Comparison of ENCODE assay signal across 8 mouse cellular contexts in the genomic region with DNA sequence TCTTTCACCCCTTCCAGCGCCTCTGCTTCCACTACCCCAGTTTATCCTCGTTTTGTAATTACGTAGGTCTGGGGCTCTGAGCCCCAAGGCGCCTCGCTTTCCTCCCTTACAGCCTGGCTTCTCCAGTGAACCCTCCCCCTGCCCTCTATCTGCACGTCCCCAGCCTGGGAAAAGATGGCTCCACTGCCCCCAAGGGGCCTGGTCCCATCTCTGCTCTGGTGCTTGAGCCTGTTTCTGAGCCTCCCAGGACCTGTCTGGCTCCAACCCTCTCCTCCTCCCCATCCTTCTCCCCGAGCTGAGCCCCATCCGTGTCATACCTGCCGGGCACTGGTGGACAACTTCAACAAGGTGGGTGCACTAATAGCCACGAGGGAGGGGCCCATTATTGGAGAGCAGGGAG. TPM values are rescaled to one million over a fixed set of nuclear protein-coding genes. Genes with fewer than 3 reads are reported as not detected.
DNase-seq lines count a peak whose midpoint lies in the region; ATAC-seq lines count a peak whose summit lies in the region.

No protein-coding gene starts in this region.

- H3K9me3 ChIP-seq in forebrain, embryonic 11.5 days (ENCODE audit: control insufficient read depth, low read length): no peaks in the 10 kb centered on the region
- no peaks in the 10 kb centered on the region for H3K9me3 ChIP-seq in intestine, embryonic 16.5 days (ENCODE audit: control insufficient read depth, low read length)
- no peaks in the 10 kb centered on the region for H3K9me3 ChIP-seq in midbrain, embryonic 10.5 days (replicated peaks)

- peaks cover 8% of the 10 kb centered on the region for H3K4me1 ChIP-seq in forebrain, embryonic 11.5 days (replicated peaks; ENCODE audit: control insufficient read depth, insufficient read depth, low read length)
- peaks cover 16% of the 10 kb centered on the region for H3K4me1 ChIP-seq in intestine, embryonic 16.5 days (ENCODE audit: control insufficient read depth, insufficient read depth, low read length)
- peaks cover 50% of the 10 kb centered on the region for H3K4me1 ChIP-seq in midbrain, embryonic 10.5 days

- peak; percentile 60 for ATAC-seq in forebrain, embryonic 11.5 days (replicated peaks; ENCODE audit: low FRiP score)
- ATAC-seq in intestine, embryonic 16.5 days: peak; percentile 14

- H3K9ac ChIP-seq in forebrain, embryonic 11.5 days (ENCODE audit: low read length): peak overlapping the region; percentile 79
- H3K9ac ChIP-seq in intestine, embryonic 16.5 days (ENCODE audit: low read depth, low read length): peak overlapping the region; percentile 77

- intact Hi-C loops in left cerebral cortex, postnatal 4 days (cut with DNase I): no loop called here

- 10% methylated on average over 10 of the region's 10 CpGs for WGBS in forebrain, embryonic 11.5 days
- 6% methylated on average over 10 of the region's 10 CpGs for WGBS in intestine, embryonic 16.5 days
- 10% methylated on average over 10 of the region's 10 CpGs for WGBS in midbrain, embryonic 10.5 days

- H3K4me3 ChIP-seq in forebrain, embryonic 11.5 days (ENCODE audit: low read depth, low read length): peak overlapping the region; percentile 62
- H3K4me3 ChIP-seq in intestine, embryonic 16.5 days (ENCODE audit: low read length): peak overlapping the region; percentile 57
- H3K4me3 ChIP-seq in midbrain, embryonic 10.5 days: peak overlapping the region; percentile 80

- no peaks in the 10 kb centered on the region; the same call in 1 of the 2 replicates for H3K36me3 ChIP-seq in forebrain, embryonic 11.5 days (ENCODE audit: control insufficient read depth, insufficient read depth, low read length)
- peaks cover 2% of the 10 kb centered on the region; the same call in 1 of the 2 replicates for H3K36me3 ChIP-seq in intestine, embryonic 16.5 days (ENCODE audit: control insufficient read depth, insufficient read depth, low read length)
- H3K36me3 ChIP-seq in midbrain, embryonic 10.5 days: peaks cover 32% of the 10 kb centered on the region

- H3K4me2 ChIP-seq in forebrain, embryonic 11.5 days (ENCODE audit: low read depth, low read length, severe bottlenecking): peak overlapping the region; percentile 88
- H3K4me2 ChIP-seq in intestine, embryonic 16.5 days (ENCODE audit: low read depth, low read length): peak overlapping the region; percentile 81

- peak; percentile 53 for DNase-seq in left cerebral cortex, postnatal 4 days
- no peak for DNase-seq in left cerebral cortex, adult 11 months (ENCODE audit: low spot score)
- peak; percentile 58 for DNase-seq in brain, adult 2 months (ENCODE audit: low read depth, low spot score)
- no peak for DNase-seq in forebrain, embryonic 11.5 days (ENCODE audit: low spot score)
- DNase-seq in midbrain, embryonic 10.5 days (ENCODE audit: low spot score): peak; percentile 41
- no peak for DNase-seq in Muller cell, postnatal 12 days (ENCODE audit: inconsistent ontology term)
- no peak for DNase-seq in adipocyte (ENCODE audit: low spot score)

- peak overlapping the region; percentile 92 for H3K27ac ChIP-seq in forebrain, embryonic 11.5 days (ENCODE audit: low read depth, low read length)
- H3K27ac ChIP-seq in intestine, embryonic 16.5 days (ENCODE audit: low read length): peak overlapping the region; percentile 76
- peak overlapping the region; percentile 95 for H3K27ac ChIP-seq in midbrain, embryonic 10.5 days (replicated peaks)

- no peaks in the 10 kb centered on the region for H3K27me3 ChIP-seq in forebrain, embryonic 11.5 days (ENCODE audit: control insufficient read depth, insufficient read depth, low read length)
- peaks cover 6% of the 10 kb centered on the region; the same call in 1 of the 2 replicates for H3K27me3 ChIP-seq in intestine, embryonic 16.5 days (replicated peaks; ENCODE audit: control insufficient read depth, insufficient read depth, low read length)
- peaks cover 30% of the 10 kb centered on the region for H3K27me3 ChIP-seq in midbrain, embryonic 10.5 days (ENCODE audit: low read depth, poor library complexity, severe bottlenecking)

RNA-seq across cellular contexts. Expression of gene Creld1, which starts 0.6 kb away (rescaled TPM):
- total RNA-seq in left cerebral cortex, postnatal 4 days (2021): 10 to 100 TPM; 80.4 to 82.1 TPM
- polyA plus RNA-seq in forebrain, embryonic 11.5 days (2014; fragmentation: Nextera tagmentation; extraction: Ambion mirVana): 36.3 and 41.6 TPM in 2 replicates
- 20.6 and 22.9 TPM in 2 replicates for polyA plus RNA-seq in intestine, embryonic 16.5 days (2015; fragmentation: Nextera tagmentation; extraction: Ambion mirVana)
- polyA plus RNA-seq in midbrain, embryonic 10.5 days (2016; fragmentation: Nextera tagmentation; extraction: Ambion mirVana): 43.0 and 45.4 TPM in 2 replicates

RNA-seq across cellular contexts. Expression of gene Il17rc, which starts 12.5 kb away (rescaled TPM):
- total RNA-seq in left cerebral cortex, postnatal 4 days (2021): 1 to 10 TPM; 2.2 to 2.4 TPM
- polyA plus RNA-seq in forebrain, embryonic 11.5 days (2014; fragmentation: Nextera tagmentation; extraction: Ambion mirVana): 3.4 and 4.2 TPM in 2 replicates
- 34.6 and 38.0 TPM in 2 replicates for polyA plus RNA-seq in intestine, embryonic 16.5 days (2015; fragmentation: Nextera tagmentation; extraction: Ambion mirVana)
- 4.4 and 5.3 TPM in 2 replicates for polyA plus RNA-seq in midbrain, embryonic 10.5 days (2016; fragmentation: Nextera tagmentation; extraction: Ambion mirVana)

RNA-seq across cellular contexts. Expression of gene Prrt3, which starts 18.0 kb away (rescaled TPM):
- 10 to 100 TPM; 15.5 to 19.7 TPM for total RNA-seq in left cerebral cortex, postnatal 4 days (2021)
- 1.4 and 2.1 TPM in 2 replicates for polyA plus RNA-seq in forebrain, embryonic 11.5 days (2014; fragmentation: Nextera tagmentation; extraction: Ambion mirVana)
- 0.22 and 0.42 TPM in 2 replicates for polyA plus RNA-seq in intestine, embryonic 16.5 days (2015; fragmentation: Nextera tagmentation; extraction: Ambion mirVana)
- polyA plus RNA-seq in midbrain, embryonic 10.5 days (2016; fragmentation: Nextera tagmentation; extraction: Ambion mirVana): 2.0 and 2.3 TPM in 2 replicates

RNA-seq across cellular contexts. Expression of gene Il17re, which starts 25.4 kb away (rescaled TPM):
- total RNA-seq in left cerebral cortex, postnatal 4 days (2021): under 1 TPM; 0.26 to 0.30 TPM
- polyA plus RNA-seq in forebrain, embryonic 11.5 days (2014; fragmentation: Nextera tagmentation; extraction: Ambion mirVana): 1.0 and 1.2 TPM in 2 replicates
- 7.7 and 9.5 TPM in 2 replicates for polyA plus RNA-seq in intestine, embryonic 16.5 days (2015; fragmentation: Nextera tagmentation; extraction: Ambion mirVana)
- polyA plus RNA-seq in midbrain, embryonic 10.5 days (2016; fragmentation: Nextera tagmentation; extraction: Ambion mirVana): 1.1 and 1.4 TPM in 2 replicates

RNA-seq across cellular contexts. Expression of gene Jagn1, which starts 41.4 kb away (rescaled TPM):
- 10 to 100 TPM; 39.1 to 44.9 TPM for total RNA-seq in left cerebral cortex, postnatal 4 days (2021)
- 66.1 and 75.0 TPM in 2 replicates for polyA plus RNA-seq in forebrain, embryonic 11.5 days (2014; fragmentation: Nextera tagmentation; extraction: Ambion mirVana)
- polyA plus RNA-seq in intestine, embryonic 16.5 days (2015; fragmentation: Nextera tagmentation; extraction: Ambion mirVana): 82.6 and 89.7 TPM in 2 replicates
- 90.0 and 93.5 TPM in 2 replicates for polyA plus RNA-seq in midbrain, embryonic 10.5 days (2016; fragmentation: Nextera tagmentation; extraction: Ambion mirVana)

Comparison
In these comparisons a context has a peak if more than half of its experiments do, and no peak if none do; other contexts are left out.
1. DNase-seq: peak in left cerebral cortex, postnatal 4 days (single experiment), brain, adult 2 months (single experiment) and midbrain, embryonic 10.5 days (single experiment); none in left cerebral cortex, adult 11 months (single experiment), forebrain, embryonic 11.5 days (single experiment), Muller cell, postnatal 12 days (single experiment) and adipocyte (single experiment).
2. Peak in every context shown above with its lines, with median percentiles within 50 percentile points of each other: H3K27ac ChIP-seq and H3K4me3 ChIP-seq.